Mouse (Mus musculus) bone marrow macrophage, adult 2 months (primary cell): ENCODE results near the gene BC024978.

ENCODE experiments used
- CTCF ChIP-seq: IDR thresholded peaks from 2 replicates; pipeline ENCODE4 v1.5.1; 2012; ENCODE audit warnings: low read depth, mild to moderate bottlenecking, low read length, moderate library complexity
- POLR2A ChIP-seq: IDR thresholded peaks from 2 replicates; pipeline ENCODE4 v1.6.1; 2012; ENCODE audit warnings: mild to moderate bottlenecking, low read depth, low read length, borderline replicate concordance

DNA sequence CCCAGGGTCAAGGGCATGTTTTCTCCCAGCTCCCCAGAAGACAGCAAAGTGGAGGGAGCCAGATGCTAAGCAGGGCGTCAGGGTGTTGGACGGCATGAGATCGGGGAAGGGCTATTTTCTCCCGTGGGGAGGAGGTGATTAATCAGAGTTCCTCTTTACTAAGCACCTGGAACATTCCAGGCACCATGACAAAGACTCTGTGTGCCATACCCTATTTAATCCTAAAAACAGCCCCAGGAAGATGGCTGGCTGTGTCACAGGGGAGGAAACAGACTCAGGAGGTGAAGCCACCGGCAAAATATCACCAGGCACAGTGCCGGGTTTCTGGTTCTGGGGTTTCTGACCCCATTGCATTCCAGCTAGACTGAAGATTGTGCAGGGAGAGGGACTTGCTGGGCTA, 26.4 kb downstream of the BC024978 start:
- TF ChIP-seq CTCF: no peak
- TF ChIP-seq POLR2A: no peak
